Mouse (Mus musculus) skeletal muscle tissue, postnatal 0 days (tissue): ENCODE data around the gene Kctd3. TPM values are rescaled to one million over a fixed set of nuclear protein-coding genes. Genes with fewer than 3 reads are reported as not detected.

Experiments used
- polyA plus RNA-seq: library from polyadenylated mRNA; unstranded; fragments of >200 nt; fragmentation: Nextera tagmentation; extraction: Ambion mirVana; gene quantifications from 2 replicates; pipeline ENCODE4 v1.2.1, GENCODE M21; 2015

The Kctd3 gene
- polyA plus RNA-seq, result 17.0 and 17.8 TPM in 2 replicates

DNA sequence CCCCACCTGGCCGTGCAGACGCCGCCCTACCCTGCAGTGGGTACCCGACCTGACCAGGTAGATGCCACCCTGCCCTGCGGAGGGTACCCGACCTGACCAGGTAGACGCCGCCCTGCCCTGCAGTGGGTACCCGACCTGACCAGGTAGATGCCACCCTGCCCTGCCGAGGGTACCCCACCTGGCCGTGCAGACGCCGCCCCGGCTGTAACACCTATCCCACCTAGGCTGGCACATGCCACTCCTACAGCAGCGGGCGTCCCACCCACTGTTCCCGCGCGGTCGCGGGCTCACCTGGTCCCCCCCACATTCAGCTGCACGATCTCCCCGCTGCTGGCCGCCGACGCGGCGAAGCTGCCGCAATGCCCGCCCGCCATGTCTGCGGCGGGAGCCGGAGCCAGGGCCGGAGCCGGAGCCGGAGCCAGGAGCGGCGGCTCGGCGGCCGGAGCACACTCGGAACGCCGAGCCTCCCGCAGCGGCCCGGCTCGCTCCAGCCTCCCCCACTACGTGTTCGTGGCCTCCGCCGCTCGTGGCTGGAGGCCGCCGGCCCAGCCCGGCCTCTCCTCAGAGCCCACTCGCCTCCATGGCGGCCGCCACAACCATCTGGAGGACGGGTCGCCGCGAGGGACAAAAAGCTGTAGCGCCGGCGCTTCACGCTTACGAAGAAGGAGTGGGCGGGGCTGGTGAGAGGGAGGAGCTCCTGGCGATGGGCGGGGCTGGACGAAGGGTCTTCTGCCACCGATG is at the start of gene Kctd3:
Gene Kctd3, minus strand, starts transcription at position 603 of the 741 bp plus-strand sequence.

